Mouse (Mus musculus): ENCODE measurements around the gene Thsd4.
"Not testable (repeated sequence)": the region's sequence is repeated elsewhere in the genome, so short reads cannot be mapped to it uniquely, and the experiment has no call there.

Thsd4 gene

DNA sequence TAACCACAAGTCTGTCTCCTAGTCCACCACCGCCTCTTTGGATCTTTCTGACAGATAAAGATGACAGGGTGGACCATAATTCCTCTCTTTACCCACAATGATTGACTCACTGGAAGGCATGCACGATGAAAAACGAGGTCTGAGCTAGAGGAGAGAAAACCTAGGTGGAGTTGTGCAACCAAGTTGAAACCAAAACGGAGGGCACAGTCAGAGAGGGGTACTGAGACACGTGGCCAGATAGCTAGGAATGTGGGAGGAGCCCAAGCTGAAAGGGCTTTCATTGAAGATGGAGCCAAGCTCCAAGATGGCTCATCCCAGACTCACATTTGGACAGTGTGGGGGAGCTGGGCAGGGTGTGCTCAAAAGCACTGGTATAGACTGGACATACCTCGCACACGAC, 296.4 kb downstream of the Thsd4 start:
- no peak for DNase-seq (ENCODE audit: extremely low spot score, low read depth, low spot score)

DNA sequence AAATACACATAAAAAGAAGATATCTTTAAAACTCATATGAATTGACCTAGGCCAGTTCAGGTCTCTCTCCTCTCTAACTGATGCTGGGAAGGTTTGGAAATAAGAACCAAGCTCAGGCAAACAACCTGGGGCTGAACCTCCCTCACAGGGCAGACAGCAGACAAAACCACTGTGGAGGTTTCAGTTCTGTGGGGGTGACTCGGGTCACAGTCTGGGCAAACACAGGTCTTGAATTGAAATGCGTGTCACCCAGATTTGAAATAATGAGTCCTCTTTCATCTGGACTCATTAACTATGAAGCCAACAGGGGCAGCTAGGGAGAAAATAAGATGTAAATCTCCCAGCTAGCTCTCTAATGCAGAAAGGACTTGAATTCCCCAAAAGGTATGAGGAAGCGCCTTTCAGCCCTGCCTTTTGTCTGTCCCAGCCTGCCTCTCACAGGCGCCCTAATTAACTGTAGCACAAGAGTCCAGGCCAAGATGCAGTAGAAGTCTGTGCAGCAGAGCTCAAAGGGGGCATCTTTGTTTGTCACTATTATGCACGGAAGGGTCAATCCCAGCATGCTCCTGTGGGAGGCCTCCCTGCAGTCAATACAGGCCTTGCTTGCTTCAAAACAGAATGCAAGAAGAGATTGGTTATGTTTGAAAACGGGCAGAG, 297.7 kb downstream of the Thsd4 start:
- DNase-seq (ENCODE audit: extremely low spot score, low read depth, low spot score) = no peak

- no peak for DNase-seq (ENCODE audit: extremely low spot score, low read depth, low spot score)
Measured at GRCm38 (mm10) chr9:60220431-60220830, 301.4 kb downstream of the Thsd4 start.

DNA sequence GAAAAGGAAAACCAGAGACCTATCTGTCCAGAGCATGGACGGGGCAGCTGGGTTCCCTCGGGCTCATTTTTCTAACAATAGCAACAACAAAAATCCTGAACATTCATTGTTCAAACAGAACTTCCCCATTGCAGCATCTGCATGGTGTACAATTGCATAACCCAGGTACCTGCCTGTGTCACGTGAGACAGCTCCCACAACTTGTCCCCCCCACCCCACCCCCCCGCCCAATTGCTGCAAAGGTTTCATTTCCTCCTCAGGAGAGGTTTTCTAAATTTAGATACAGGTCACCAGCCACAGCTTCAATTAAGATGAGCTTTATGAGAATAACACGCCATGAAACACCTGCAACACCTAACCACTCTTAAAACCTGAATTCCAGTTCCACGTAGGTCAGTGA, 303.4 kb downstream of the Thsd4 start:
- DNase-seq (ENCODE audit: extremely low spot score, low read depth, low spot score) = no peak

DNA sequence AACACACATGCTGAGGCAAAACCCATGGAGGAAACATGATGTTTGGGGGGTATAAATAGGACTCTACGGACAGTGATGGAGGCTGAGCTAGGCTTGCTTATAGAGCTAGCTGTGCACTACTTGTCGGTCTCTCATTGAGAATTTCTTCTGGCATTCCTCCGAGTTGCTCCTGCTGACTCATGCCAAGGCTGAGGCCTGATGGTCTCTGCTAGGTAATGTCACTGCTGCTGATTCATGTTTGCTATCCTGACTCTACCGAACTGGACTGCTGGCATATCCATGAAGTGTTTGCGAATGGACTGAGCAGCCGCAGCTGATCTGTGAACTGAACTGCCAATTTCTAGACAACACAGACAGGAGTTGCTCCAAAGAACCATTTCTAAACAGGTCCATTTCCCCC, 305.8 kb downstream of the Thsd4 start:
- DNase-seq (ENCODE audit: extremely low spot score, low read depth, low spot score) = no peak

DNA sequence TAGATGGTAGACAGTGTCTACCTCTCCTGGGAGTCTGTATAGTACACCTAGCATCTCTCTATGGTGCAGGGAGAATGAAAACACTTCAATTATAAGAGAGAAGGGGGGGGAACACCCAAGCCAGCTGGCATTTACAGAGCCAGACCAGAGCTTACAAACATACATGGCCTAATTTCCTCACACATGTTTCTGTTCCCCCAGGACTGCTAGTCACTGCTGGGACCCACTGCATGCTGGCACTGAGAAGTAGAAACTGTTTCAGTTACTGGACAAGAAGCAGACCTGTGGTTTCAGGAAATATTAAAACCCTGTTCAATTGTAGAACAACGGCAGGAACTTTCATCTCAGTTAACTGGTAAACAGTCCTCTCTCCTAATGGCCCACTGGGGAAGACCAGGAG, 308.7 kb downstream of the Thsd4 start:
- DNase-seq (ENCODE audit: extremely low spot score, low read depth, low spot score) = no peak

GRCm38 (mm10) chr9:60208843-60209242, 313.0 kb downstream of the Thsd4 start:
- no peak for DNase-seq (ENCODE audit: extremely low spot score, low read depth, low spot score)

- no peak for DNase-seq (ENCODE audit: extremely low spot score, low read depth, low spot score)
Measured at GRCm38 (mm10) chr9:60203141-60203540, 318.7 kb downstream of the Thsd4 start.

- no peak for DNase-seq (ENCODE audit: extremely low spot score, low read depth, low spot score)
Measured at GRCm38 (mm10) chr9:60200436-60200835, 321.4 kb downstream of the Thsd4 start.

DNA sequence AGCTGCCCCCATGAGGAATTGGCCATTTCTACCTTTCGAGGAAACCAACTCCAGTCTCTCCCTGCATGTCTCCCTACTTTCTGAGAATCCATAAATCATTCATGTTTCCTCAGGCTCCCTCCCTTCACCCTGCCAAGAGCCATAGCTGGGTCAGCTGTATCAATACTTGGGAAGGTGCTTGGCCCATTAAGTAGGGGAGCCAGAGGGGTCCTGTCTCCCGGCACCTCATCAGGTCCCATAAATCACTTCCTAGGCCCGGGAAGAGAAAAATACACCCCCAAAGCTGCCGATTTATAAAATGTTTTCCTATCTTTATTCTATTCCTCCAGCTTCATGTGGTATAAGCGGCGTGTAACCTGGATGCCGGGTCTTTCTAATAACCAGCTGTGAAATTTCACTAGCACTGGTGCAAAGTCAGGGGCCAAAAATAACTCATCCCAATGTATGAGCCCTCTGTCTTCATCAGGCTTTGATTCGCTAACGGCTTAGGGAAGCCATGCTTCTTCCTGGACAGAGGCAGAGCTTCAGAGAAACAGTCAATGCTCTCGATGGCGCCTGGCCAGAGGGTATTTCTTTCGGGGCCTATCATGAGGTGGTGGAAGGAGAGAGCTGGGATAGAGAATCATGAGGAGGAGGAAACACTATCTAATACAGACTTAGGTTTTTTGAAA, 323.2 kb downstream of the Thsd4 start:
- no peak for DNase-seq (ENCODE audit: extremely low spot score, low read depth, low spot score)

DNA sequence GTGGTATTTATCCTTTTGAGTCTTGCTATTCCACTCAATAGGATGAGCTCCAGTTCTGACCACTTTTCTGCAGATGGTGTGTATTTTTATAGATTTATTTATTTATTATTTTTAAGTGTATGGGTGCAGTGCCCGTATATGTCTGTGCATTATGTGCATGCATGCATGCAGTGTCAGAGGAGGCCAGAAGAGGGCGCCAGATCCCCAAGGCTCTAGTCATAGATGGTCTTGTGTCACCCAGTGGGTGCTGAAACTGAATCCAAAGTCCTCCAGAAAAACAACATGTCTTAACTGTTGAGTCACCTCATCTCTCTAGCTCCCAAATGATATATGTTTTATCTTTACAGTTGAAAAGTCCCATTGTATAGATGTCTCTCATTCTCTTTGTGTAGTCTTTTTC, 326.3 kb downstream of the Thsd4 start:
- no peak for DNase-seq (ENCODE audit: extremely low spot score, low read depth, low spot score)

GRCm38 (mm10) chr9:60194905-60195304, 326.9 kb downstream of the Thsd4 start:
- DNase-seq (ENCODE audit: extremely low spot score, low read depth, low spot score) = no peak

DNA sequence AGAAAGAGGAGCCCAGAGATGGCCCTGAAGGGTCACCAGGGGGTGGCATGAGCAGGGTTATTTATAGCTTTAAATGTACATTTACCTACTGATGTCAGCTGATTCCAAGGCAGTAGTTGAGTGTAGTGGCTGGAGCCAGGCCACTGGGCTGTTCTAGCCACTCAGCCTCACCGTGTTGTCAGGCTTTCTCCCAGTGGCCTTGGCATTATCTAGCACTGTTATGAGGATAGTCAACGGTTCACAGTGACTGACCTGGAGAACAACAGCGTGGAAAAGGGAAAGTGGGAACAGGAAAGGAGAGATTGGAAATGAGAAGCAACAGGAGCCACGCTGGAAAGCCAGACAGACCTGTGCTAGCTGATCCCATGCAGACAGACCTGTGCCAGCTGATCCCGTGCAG, 329.5 kb downstream of the Thsd4 start:
- no peak for DNase-seq (ENCODE audit: extremely low spot score, low read depth, low spot score)

- DNase-seq (ENCODE audit: extremely low spot score, low read depth, low spot score) = no peak
Measured at GRCm38 (mm10) chr9:60187437-60187836, 334.4 kb downstream of the Thsd4 start.

DNA sequence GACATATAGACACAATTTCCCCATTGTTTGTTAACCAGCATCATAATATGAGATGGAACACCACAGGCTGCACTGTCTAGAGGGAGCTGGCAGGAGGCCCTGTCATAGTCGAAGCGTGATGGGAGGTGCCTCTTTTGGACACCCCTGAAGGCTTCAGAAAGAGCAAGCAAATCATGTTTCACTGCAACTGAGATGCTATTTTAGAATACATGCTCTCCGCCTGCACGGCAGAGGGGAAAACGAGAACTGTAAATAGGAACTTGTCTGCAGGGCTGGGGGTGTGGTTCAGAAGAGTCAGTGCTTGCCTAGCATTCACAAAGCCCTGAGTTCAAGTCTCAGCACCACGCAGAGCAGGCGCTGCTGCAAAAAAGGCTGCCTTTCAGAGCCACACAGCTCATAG, 334.9 kb downstream of the Thsd4 start:
- no peak for DNase-seq (ENCODE audit: extremely low spot score, low read depth, low spot score)

DNA sequence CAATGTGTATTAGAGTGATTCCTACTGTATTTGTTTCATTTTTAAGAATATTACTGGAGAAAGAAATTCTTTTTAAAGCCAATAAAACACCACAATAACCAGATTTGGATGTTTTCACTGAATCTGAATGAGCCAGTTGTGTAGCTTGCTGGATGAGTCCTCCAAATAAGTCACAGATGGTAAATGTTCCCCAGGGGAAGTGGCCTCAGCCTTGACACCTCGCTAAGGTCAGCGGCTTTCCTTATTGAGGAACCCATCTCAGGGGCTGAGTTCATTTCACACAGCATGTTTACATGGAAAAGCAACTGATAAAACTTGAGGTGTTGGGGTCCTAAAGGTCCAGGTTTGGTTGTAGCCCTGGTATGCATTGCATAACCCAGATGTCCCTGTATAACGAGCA, 337.8 kb downstream of the Thsd4 start:
- no peak for DNase-seq (ENCODE audit: extremely low spot score, low read depth, low spot score)

DNA sequence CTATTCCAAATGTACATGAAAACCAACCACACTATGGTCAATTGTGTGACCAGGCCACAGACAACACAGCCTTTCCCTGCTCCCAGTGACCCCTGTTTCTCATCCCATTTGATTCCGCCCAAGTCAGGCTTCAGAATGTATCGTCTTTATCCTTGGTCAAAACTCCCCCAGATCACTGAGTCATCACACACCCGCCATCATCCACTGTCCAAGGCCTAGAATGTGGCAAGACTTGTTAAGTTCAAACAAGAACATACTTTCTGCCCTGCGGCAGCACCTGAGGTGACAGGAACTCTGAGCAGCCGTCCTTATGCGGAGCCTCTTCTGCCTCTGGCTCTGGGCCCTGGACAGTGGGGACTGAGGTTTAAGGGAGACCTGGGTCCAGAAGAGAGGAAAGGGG, 339.5 kb downstream of the Thsd4 start:
- no peak for DNase-seq (ENCODE audit: extremely low spot score, low read depth, low spot score)

GRCm38 (mm10) chr9:60180936-60181335, 340.9 kb downstream of the Thsd4 start:
- DNase-seq (ENCODE audit: extremely low spot score, low read depth, low spot score) = no peak

GRCm38 (mm10) chr9:60180114-60180513, 341.7 kb downstream of the Thsd4 start:
- DNase-seq (ENCODE audit: extremely low spot score, low read depth, low spot score) = no peak

- no peak for DNase-seq (ENCODE audit: extremely low spot score, low read depth, low spot score)
Measured at GRCm38 (mm10) chr9:60176311-60176710, 345.5 kb downstream of the Thsd4 start.

- not testable (repeated sequence) for DNase-seq (ENCODE audit: extremely low spot score, low read depth, low spot score)
Measured at GRCm38 (mm10) chr9:60172459-60173060, 349.3 kb downstream of the Thsd4 start.

- no peak for DNase-seq (ENCODE audit: extremely low spot score, low read depth, low spot score)
Measured at GRCm38 (mm10) chr9:60166990-60167389, 354.9 kb downstream of the Thsd4 start.

Measured in hindlimb bud, embryonic 11.5 days (tissue).